Mouse (Mus musculus) layer of hippocampus, adult 2 months (tissue): ENCODE measurements around the gene Tank. TPM values are rescaled to one million over a fixed set of nuclear protein-coding genes. Genes with fewer than 3 reads are reported as not detected.

Source experiments
- DNase-seq, 2 experiments: peaks; one replicate each; pipeline ENCODE4 v3.0.0; 2022; ENCODE audit warnings: low spot score in 2 of 2
- H3K27ac ChIP-seq: fragments of 200-600 bp; 2 replicates; pipeline ENCODE4 v1.8.1; 2022
- H3K4me3 ChIP-seq: fragments of 200-600 bp; 2 replicates; pipeline ENCODE4 v1.8.1; 2022; ENCODE audit warnings: mild to moderate bottlenecking
- CTCF ChIP-seq: fragments of 200-600 bp; conservative IDR thresholded peaks from 2 replicates; pipeline ENCODE4 v1.8.1; 2022; ENCODE audit warnings: antibody characterized with exemption, mild to moderate bottlenecking, moderate library complexity
- total RNA-seq, 2 experiments: library from RNA; stranded (reverse); gene quantifications; 2 replicates each; pipeline ENCODE4 v1.2.3; 2021

Tank gene
- total RNA-seq, 2 experiments from 2014 or later, result 24.7 to 32.7 TPM

DNA sequence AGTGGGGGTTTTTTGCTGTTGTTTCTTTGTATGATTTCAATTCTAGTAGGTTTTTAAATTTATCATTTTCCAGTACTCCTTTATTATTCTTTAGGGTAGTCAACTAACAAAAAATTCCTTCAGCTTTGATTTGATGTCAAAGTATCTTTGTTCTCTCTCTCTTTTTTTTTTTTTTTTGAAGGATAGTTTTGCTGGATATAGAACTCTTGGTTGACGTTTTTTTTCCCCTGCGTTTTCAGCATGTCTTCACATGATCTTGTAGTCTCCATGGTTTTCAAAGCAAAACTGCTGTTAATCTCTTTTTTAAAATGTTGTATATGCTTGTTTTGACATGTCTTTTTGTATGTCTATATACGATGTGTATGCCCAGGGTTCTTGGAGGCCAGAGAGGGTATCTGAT is 7.8 kb downstream of the Tank start:
- no peak for DNase-seq
- Histone ChIP-seq H3K27ac (no peak overlapping the region), H3K4me3 (no peak overlapping the region)
- no peak for TF ChIP-seq CTCF

DNA sequence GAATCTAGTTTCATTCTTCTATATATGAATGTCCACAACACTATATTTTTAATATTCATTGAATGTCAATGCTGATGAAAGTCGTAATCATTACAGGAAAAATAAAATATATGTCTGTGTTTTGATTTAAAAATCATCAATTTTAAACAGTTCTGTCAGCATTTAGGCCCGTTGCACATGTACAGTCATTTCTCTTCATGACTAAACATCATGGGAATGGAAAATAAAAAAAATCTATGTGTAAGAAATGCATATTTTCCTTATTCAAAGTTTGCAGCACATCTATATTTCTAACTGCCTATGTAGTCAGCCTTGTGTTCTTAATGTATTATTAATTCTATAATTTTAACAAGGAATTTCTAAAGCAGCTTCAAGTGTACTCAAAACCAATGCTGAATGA is 12.4 kb downstream of the Tank start:
- no peak for TF ChIP-seq CTCF
- Histone ChIP-seq H3K4me3 (no peak overlapping the region), H3K27ac (no peak overlapping the region)
- no peak for DNase-seq

DNA sequence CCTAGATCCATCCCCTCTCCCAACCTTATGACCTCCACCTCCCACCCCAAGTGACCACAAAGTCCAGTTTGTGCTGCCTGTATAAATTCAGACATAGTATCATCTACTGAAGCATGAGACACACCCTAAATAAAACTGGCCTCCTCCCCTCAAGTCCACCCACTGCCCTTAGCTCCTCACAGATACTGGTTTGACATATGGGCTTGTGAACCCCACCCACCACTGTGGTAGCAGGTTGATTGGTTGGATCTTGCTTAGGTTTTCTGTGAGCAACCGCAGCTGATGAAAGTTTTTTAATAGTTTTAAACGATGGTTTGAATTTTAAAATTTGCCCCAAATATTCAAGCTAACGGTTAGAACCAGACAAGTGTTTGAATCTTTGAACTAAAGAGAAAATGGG is 13.7 kb downstream of the Tank start:
- TF ChIP-seq CTCF, result no peak
- Histone ChIP-seq H3K27ac (no peak overlapping the region), H3K4me3 (no peak overlapping the region)
- DNase-seq, result no peak

DNA sequence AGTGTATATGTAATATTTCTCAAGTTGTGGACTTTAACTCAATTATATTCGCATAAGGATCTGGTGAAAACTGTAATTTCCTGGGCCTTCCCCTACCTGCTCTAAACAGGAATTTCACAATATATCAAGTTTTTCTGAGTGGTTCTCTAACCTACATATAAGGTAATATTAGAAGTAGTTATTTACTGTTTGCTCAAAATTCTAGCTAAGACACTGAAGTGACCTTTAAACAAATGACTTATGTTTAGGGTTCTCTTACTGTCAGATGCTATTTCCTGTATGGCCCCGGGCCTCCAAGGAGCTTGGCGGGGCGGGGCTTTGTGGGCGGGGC is 14.3 kb downstream of the Tank start:
- DNase-seq, result no peak
- H3K4me3 ChIP-seq, result peak overlapping the region; percentile 85
- no peak for TF ChIP-seq CTCF
- peak overlapping the region; percentile 93 for H3K27ac ChIP-seq

DNA sequence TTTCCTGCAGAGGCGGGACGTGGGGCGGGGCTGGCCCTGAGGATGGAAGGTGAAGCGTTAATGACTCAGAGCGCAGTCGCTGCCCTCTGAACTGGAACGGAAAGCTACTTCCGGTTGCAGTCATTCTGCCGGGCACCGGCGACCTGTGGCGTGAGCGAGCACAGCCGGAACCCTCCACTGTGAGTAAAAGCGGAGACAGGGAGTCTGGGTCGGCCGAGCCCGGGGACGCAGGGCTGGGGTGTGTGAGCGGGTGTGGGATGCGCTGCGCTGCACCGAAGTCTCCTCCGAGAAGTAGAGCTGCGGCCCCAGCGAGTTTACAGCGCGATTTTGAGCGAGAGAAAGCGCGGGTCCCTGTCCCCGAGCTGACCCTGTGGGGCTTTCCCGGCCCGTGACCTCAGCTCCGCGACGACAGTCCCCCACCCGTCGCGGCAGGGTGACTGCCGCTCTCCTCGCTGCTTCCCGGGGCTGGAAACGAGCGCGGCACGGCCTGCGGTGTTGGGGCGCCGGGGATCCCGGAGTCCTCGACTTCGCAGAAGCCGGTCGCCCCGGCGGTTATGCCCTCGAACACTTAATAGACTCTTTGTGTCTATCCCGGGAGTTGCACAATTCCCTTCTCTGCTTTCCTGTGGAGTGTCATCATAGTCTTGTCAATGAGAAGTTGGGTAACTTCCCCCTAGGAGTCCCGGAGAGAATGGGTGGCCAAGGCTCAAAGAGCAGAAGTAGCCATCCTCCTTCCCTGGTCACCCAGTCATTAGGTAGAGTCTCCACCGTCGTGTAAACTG is 14.8 kb downstream of the Tank start:
- Histone ChIP-seq H3K27ac (peak overlapping the region; percentile 93), H3K4me3 (peak overlapping the region; percentile 85)
- peak; percentile 80 to 83 for DNase-seq
- no peak for TF ChIP-seq CTCF

DNA sequence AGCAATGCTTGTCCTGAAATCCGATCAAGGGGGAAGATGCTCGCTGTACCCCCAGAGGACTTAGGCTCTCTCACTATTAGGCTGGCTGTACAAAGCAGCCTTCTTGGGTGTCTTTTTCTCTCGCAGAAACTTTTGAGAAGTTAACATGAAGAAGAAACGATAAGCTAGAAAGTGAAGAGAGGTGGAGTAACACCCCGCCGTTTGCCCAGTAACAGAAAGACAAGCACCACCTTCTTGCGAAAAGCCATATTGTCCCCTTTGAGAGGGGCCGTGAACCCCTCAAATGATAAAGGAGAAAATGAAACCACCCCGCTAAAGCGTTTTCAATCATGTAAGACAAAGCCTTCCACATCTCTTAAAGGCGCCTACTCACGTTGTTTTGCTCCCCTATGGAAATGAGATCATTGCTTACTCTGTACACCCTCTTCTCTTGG is 15.5 kb downstream of the Tank start:
- peak overlapping the region; percentile 93 for H3K27ac ChIP-seq
- no peak for TF ChIP-seq CTCF
- no peak for DNase-seq
- peak overlapping the region; percentile 85 for H3K4me3 ChIP-seq

DNA sequence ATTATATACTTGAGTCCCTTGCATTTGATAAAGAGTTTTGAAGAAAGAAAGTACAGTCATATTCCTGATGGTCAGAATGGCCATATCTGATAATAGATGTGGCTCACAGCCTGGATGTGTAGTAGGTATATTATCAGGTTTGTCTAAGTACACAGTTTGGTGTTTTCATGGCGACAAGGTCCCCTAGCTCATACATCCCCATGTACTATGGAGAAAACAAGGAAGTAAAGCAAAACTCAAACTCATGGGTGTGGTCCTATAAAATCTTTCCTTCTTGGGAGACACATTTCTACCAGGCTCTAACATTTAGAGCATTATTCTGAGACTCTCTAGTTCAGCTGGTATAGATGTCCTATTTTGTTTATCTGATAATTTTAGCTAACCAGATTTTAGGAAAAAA is 21.3 kb downstream of the Tank start:
- DNase-seq, result no peak
- no peak for TF ChIP-seq CTCF
- H3K27ac ChIP-seq, result no peak overlapping the region; the same call in 1 of the 2 replicates
- no peak overlapping the region for H3K4me3 ChIP-seq

DNA sequence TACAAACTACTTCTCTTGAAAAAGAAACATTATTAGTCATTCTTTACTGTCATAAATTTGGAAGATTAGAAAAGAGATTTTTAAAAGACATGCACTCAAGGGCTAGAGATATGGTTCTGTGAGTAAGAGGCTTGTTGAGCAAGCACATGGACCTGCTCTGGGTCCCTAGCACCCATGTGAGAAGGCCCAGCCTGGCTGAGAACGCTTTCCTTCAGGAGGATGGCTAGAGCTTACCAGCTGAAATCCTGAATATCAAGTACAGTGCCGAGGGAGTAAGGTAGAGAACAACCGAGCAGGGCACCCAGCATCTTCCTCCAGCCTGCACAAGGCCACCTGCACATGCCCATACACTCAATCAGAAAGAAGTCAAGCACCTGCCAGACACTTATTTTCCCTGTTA is 25.1 kb downstream of the Tank start:
- Histone ChIP-seq H3K4me3 (no peak overlapping the region), H3K27ac (no peak overlapping the region)
- TF ChIP-seq CTCF, result no peak
- no peak for DNase-seq

DNA sequence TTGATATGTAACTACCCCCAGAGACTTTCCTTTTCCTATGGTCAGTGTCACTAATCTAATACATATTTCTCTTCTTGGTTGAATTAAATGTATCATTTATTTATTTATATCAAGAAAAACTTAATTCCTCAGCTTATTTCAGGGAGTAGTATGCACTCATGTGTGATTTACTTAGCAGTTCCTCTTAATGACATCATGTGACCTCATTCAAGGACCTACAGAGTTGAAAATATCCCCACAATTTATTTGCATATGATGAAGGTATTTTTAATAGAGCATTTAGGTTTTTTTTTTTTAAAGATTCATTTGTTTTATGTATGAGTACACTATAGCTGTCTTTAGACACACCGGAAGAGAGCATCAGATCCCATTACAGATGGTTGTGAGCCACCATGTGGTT is 28.6 kb downstream of the Tank start:
- no peak overlapping the region for H3K27ac ChIP-seq
- no peak for DNase-seq
- no peak overlapping the region for H3K4me3 ChIP-seq
- TF ChIP-seq CTCF, result no peak

DNA sequence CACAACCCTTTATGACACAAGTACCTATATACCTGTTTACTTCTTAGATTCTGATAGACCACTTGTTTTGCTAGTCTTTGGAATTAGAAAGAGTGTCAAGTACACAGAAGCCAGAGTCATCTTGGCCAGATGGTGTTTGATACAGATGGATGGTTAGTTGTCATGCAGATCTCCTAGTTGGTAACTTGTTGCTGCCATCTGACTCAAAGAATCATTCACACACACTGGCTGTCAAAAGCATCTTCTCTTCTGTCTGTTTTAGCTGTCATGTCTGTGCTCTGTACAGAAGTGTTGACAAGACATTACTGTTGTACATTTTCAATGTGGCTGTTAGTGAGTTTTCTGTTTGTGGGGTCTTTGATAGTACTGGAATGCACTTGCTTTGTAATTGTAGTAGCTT is 45.6 kb downstream of the Tank start:
- Histone ChIP-seq H3K4me3 (no peak overlapping the region), H3K27ac (no peak overlapping the region)
- TF ChIP-seq CTCF, result no peak
- DNase-seq, result no peak

DNA sequence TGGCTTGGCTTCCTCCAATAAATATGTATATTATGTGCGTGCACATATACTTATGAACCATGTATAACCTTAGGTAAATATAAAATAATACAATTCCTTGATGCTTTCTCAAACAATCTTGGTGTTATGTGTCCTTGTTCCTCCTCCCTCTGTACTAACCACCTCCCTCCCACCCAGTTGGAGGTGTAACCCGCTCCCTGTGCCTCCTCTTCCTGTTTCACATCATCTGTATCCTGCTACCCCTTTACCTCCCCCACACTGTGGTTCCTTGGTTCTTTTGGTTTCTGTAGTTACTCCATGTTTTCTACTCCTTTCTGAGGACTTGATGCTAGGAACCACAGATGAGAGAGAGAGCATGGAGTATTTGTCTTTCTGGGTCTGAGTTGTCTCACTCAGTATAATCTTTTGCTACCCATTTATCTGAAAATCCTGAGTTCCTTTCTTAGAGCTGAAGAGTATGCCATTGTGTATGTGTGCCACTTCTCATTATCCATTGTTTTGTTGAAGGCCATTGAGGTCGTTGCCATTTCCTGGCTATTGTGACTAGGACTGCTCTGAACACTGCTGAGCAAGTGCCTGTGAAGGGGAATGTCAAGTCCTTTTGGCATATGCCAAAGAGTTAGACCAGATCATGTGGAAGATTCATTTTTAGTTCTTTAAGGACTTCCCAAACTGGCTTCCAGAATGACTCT is 52.6 kb downstream of the Tank start:
- no peak overlapping the region for H3K4me3 ChIP-seq
- TF ChIP-seq CTCF, result no peak
- no peak for DNase-seq
- no peak overlapping the region for H3K27ac ChIP-seq

DNA sequence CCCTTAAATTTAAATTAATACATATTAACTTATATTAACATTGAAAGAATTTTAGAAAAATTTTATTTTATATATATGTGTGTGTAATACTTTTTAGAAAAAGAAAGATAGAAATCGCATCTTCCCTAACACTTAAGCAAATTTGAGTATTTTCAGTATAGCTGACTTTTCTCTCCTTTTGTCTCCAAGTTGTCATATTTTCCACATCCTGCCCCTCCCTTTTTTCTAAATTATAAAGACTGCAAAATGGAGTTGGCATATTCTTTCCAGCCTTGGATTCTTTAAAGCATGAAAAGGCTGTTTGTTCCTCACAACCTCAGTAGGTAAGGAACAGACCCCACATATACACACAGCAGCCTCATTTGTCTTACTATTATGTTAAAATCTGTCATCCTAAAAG is 56.7 kb downstream of the Tank start:
- TF ChIP-seq CTCF, result no peak
- Histone ChIP-seq H3K27ac (no peak overlapping the region), H3K4me3 (no peak overlapping the region)
- no peak for DNase-seq

DNA sequence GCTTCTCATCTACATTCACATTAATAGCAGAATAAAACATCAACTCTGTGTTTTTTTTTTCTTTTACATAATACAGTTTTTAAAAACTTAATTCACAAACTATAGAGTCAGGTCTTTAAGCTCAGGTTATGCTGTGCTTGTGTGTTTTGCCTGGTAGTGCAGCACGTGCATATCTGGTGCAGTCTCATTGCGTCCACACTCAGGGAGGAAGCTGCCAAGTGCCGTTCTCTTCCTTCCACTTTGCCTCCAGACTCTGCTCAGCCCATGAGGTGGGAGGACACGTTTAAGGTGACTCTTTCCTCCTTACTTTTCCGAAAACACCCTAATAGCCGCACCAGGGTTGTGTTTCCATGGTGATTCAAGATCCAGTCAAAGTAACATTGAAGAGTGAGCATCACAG is 59.8 kb downstream of the Tank start:
- TF ChIP-seq CTCF, result no peak
- Histone ChIP-seq H3K27ac (no peak overlapping the region), H3K4me3 (no peak overlapping the region)
- no peak for DNase-seq
